18 mouse cellular contexts compared by ENCODE assay signal in the genomic region with DNA sequence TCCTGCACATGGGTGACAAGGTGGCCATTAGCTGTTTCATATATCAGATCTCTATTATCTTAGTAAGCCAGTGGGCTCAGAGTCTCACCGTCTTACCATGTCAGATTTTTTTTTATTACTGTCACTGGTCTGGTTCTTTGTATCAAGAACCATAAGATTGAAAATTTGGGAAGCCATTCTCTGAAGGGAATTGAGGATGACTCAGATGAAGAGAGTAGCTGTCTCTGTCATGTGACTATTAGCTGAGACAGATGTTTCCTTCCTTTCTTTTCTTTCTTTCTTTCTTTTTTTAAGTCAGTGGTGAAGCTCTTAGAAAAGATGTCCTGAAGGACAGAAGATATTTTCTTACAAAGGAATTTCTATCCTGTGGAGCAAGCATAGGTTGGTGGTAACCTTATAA.
DNase-seq lines count a peak whose midpoint lies in the region; TF ChIP-seq lines count a peak whose summit lies in the region.
"Had no signal": no experiment of that assay in that cellular context is flagged by ENCODE, and none has a peak within 500 bp of the region (broad histone marks: within the 10 kb centered on the region; RNA-seq: fewer than 3 reads in every experiment).

No protein-coding gene starts in this region.

- TF ChIP-seq EP300 in CH12.LX (IDR thresholded peaks at IDR 0.05; ENCODE audit: low read length) = peak; percentile 53; the same call in 1 of the 2 replicates

- H3K27me3 ChIP-seq in C2C12 (ENCODE audit: control insufficient read depth, insufficient read depth, insufficient read length) (no peaks in the 10 kb centered on the region), CH12.LX (replicated peaks) (no peaks in the 10 kb centered on the region), myocyte (ENCODE audit: control insufficient read depth, insufficient read depth, insufficient read length) (no peaks in the 10 kb centered on the region)
- H3K27me3 ChIP-seq: embryonic facial prominence, embryonic 12.5 days; forebrain, embryonic 12.5 days had no signal

- H3K4me2 ChIP-seq in CH12.LX (ENCODE audit: insufficient read depth, low read depth, poor library complexity, severe bottlenecking) = no peak overlapping the region
- H3K4me2 ChIP-seq in myocyte (ENCODE audit: low read depth) = no peak overlapping the region
- H3K4me2 ChIP-seq: embryonic facial prominence, embryonic 12.5 days; forebrain, embryonic 12.5 days had no signal

- H3K79me2 ChIP-seq in C2C12 (ENCODE audit: control insufficient read depth, insufficient read depth) (no peaks in the 10 kb centered on the region), CH12.LX (replicated peaks; ENCODE audit: control insufficient read depth, extremely low read depth, insufficient read depth, poor library complexity, severe bottlenecking) (no peaks in the 10 kb centered on the region), myocyte (ENCODE audit: control insufficient read depth, insufficient read depth) (no peaks in the 10 kb centered on the region)

- TF ChIP-seq RAD21 in CH12.LX (IDR thresholded peaks at IDR 0.05; ENCODE audit: low read depth, low read length) = no peak

- DNase-seq in CH12.LX (ENCODE audit: extremely low read depth) = no peak
- no peak for DNase-seq in layer of hippocampus, adult 18-20 months (ENCODE audit: low spot score in 2 of 2)
- no peak for DNase-seq in natural killer cell, adult 2 months (ENCODE audit: low spot score in 2 of 2)
- DNase-seq: adrenal gland, adult 2 months; adrenal gland, postnatal 10 days; adrenal gland, postnatal 25 days; cerebellum, adult 11 months; cerebellum, adult 2 months; cerebellum, adult 9-10 months; cerebellum, postnatal 10 days; cerebellum, postnatal 25 days had no signal

- dilution Hi-C loops in CH12.LX (cut with MboI; ENCODE audit: extremely low pct_ligation_motif_present, extremely low pct_unique_long_range_greater_than_20kb, low sequenced_read_pairs) = no loop called here

- TF ChIP-seq CTCF in C2C12 (IDR thresholded peaks at IDR 0.05; ENCODE audit: control insufficient read depth, insufficient read depth, insufficient read length) (no peak), CH12.LX (conservative IDR thresholded peaks at IDR 0.05 in 1 of 2, IDR thresholded peaks at IDR 0.05 in 1 of 2; ENCODE audit: low read depth in 2 of 2, low read length in 2 of 2) (no peak)

- in situ Hi-C loops in CH12.LX (cut with MboI; ENCODE audit: low pct_ligation_motif_present, low pct_unique_long_range_greater_than_20kb, low sequenced_read_pairs) = no loop called here

- H3K79me3 ChIP-seq in C2C12 (ENCODE audit: low read depth) = no peaks in the 10 kb centered on the region

- peaks cover 2 to 11% of the 10 kb centered on the region in 2 experiments; a peak in 2 of 4 replicates for H3K4me1 ChIP-seq in CH12.LX (ENCODE audit: control insufficient read depth in 1 of 2, insufficient read depth in 2 of 2)
- H3K4me1 ChIP-seq: embryonic facial prominence, embryonic 12.5 days; forebrain, embryonic 10.5 days; forebrain, embryonic 12.5 days had no signal

- H3K36me3 ChIP-seq in C2C12 (ENCODE audit: control insufficient read depth, insufficient read depth) (no peaks in the 10 kb centered on the region), CH12.LX (replicated peaks in 1 of 2; ENCODE audit: control insufficient read depth in 1 of 2, insufficient read depth in 1 of 2, low read length in 1 of 2) (no peaks in the 10 kb centered on the region), myocyte (ENCODE audit: control insufficient read depth, insufficient read depth) (no peaks in the 10 kb centered on the region)
- H3K36me3 ChIP-seq: embryonic facial prominence, embryonic 10.5 days; embryonic facial prominence, embryonic 12.5 days; forebrain, embryonic 10.5 days; forebrain, embryonic 12.5 days had no signal

- no peaks in the 10 kb centered on the region for H3K9me3 ChIP-seq in CH12.LX (replicated peaks; ENCODE audit: low read length)
- H3K9me3 ChIP-seq: embryonic facial prominence, embryonic 10.5 days; embryonic facial prominence, embryonic 12.5 days; forebrain, embryonic 10.5 days; forebrain, embryonic 12.5 days had no signal

- TF ChIP-seq POLR2A in CH12.LX (IDR thresholded peaks at IDR 0.05; ENCODE audit: low read depth, low read length) (no peak), myocyte (IDR thresholded peaks at IDR 0.05; ENCODE audit: insufficient read length, low read depth) (no peak)

- H3ac ChIP-seq in C2C12 (ENCODE audit: control insufficient read depth, insufficient read length, low read depth) (no peak overlapping the region), myocyte (ENCODE audit: control insufficient read depth, insufficient read length) (no peak overlapping the region)

- H3K9ac ChIP-seq in CH12.LX (ENCODE audit: insufficient read depth, low read depth) = no peak overlapping the region
- H3K9ac ChIP-seq: embryonic facial prominence, embryonic 12.5 days; forebrain, embryonic 12.5 days had no signal

- H3K27ac ChIP-seq in CH12.LX (ENCODE audit: insufficient read depth, low read depth) = no peak overlapping the region
- H3K27ac ChIP-seq: embryonic facial prominence, embryonic 10.5 days; embryonic facial prominence, embryonic 12.5 days; forebrain, embryonic 10.5 days; forebrain, embryonic 12.5 days had no signal

- no peak overlapping the region for H3K4me3 ChIP-seq in C2C12 (ENCODE audit: insufficient read depth, poor library complexity, severe bottlenecking)
- H3K4me3 ChIP-seq in CH12.LX (replicated peaks in 1 of 3; ENCODE audit: low read depth in 2 of 3, low read length in 2 of 3, poor library complexity in 1 of 3) = no peak overlapping the region
- no peak overlapping the region for H3K4me3 ChIP-seq in myocyte
- H3K4me3 ChIP-seq: embryonic facial prominence, embryonic 10.5 days; embryonic facial prominence, embryonic 12.5 days; erythroblast, embryonic 14.5 days; forebrain, embryonic 10.5 days; forebrain, embryonic 12.5 days had no signal

TF ChIP-seq in C2C12, 6 proteins besides CTCF, POLR2A, EP300 and RAD21:
- TF ChIP-seq USF1 (IDR thresholded peaks at IDR 0.05; ENCODE audit: low read depth) (peak; percentile 27), CEBPB (IDR thresholded peaks at IDR 0.05; ENCODE audit: low read depth) (no peak), FOSL1 (IDR thresholded peaks at IDR 0.05; ENCODE audit: insufficient read depth, low read length, poor library complexity, severe bottlenecking) (no peak)

TF ChIP-seq in CH12.LX, 34 proteins besides CTCF, POLR2A, EP300 and RAD21 (continues in another document):
- no peak for TF ChIP-seq MAZ (IDR thresholded peaks at IDR 0.05; ENCODE audit: low read depth, low read length)
- no peak for TF ChIP-seq TCF12 (IDR thresholded peaks at IDR 0.05; ENCODE audit: low read depth, low read length)
- TF ChIP-seq MEF2A (IDR thresholded peaks at IDR 0.05; ENCODE audit: borderline replicate concordance, low read depth, low read length) = no peak
- peak; percentile 22; the same call in 1 of the 2 replicates for TF ChIP-seq USF1 (IDR thresholded peaks at IDR 0.05; ENCODE audit: low read depth, low read length)
- no peak for TF ChIP-seq MXI1 (IDR thresholded peaks at IDR 0.05; ENCODE audit: low read depth, low read length)
- no peak for TF ChIP-seq HCFC1 (IDR thresholded peaks at IDR 0.05; ENCODE audit: low read depth, low read length)
- peak; percentile 73 for TF ChIP-seq BHLHE40 (IDR thresholded peaks at IDR 0.05; ENCODE audit: low read depth, low read length)
- no peak for TF ChIP-seq CHD1 (IDR thresholded peaks at IDR 0.05; ENCODE audit: low read depth, low read length)
- no peak for TF ChIP-seq ETS1 (conservative IDR thresholded peaks at IDR 0.05; ENCODE audit: low read depth, low read length)
- TF ChIP-seq ZC3H11A (IDR thresholded peaks at IDR 0.05; ENCODE audit: low read depth, low read length) = no peak
- TF ChIP-seq ZMIZ1 (IDR thresholded peaks at IDR 0.05; ENCODE audit: low read depth, low read length) = no peak
- TF ChIP-seq SMC3 (IDR thresholded peaks at IDR 0.05; ENCODE audit: low read depth, low read length) = no peak
- TF ChIP-seq E2F4 (IDR thresholded peaks at IDR 0.05; ENCODE audit: insufficient replicate concordance, low read depth, low read length) = no peak
- TF ChIP-seq POLR2AphosphoS2 (IDR thresholded peaks at IDR 0.05; ENCODE audit: low read depth, low read length) = no peak
- TF ChIP-seq UBTF (IDR thresholded peaks at IDR 0.05; ENCODE audit: low read depth, low read length) = no peak
- 0 out of 2 replicates have a peak, but pooled peaks have one; percentile 20 for TF ChIP-seq ZNF384 (IDR thresholded peaks at IDR 0.05; ENCODE audit: low read depth, low read length)
- TF ChIP-seq JUND (conservative IDR thresholded peaks at IDR 0.05; ENCODE audit: low read depth, low read length) = 0 out of 2 replicates have a peak, but pooled peaks have one; percentile 19

TF ChIP-seq in myocyte, 11 proteins besides CTCF, POLR2A, EP300 and RAD21:
- TF ChIP-seq MYOG (IDR thresholded peaks at IDR 0.05; ENCODE audit: control insufficient read depth in 1 of 3, insufficient read depth in 1 of 3, insufficient read length in 2 of 3, low read depth in 2 of 3) (no peak), USF1 (IDR thresholded peaks at IDR 0.05; ENCODE audit: low read depth) (peak; percentile 42)
